27 mouse cellular contexts compared by ENCODE assay signal in the genomic region with DNA sequence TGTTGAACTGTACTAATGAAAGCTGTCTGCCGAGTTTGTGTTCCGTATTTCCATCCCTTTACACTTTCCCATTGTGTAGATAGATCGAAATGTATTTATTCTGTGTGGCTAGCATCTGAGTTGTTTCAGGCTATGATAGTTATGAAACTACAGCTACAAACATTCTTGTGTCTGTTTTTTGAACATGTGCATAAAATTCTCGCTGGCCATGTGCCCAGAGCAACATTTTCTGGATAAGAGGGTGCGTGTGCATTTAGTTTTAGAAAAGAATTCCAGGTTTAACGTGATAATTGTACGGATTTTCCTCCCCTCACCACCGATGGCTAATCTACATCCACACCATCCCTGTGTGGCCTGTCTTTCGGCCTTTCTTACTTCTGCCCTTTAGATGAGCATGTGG. TPM values are rescaled to one million over a fixed set of nuclear protein-coding genes. Genes with fewer than 3 reads are reported as not detected.
DNase-seq lines count a peak whose midpoint lies in the region; ATAC-seq and TF ChIP-seq lines count a peak whose summit lies in the region.
"Had no signal": no experiment of that assay in that cellular context is flagged by ENCODE, and none has a peak within 500 bp of the region (broad histone marks: within the 10 kb centered on the region; RNA-seq: fewer than 3 reads in every experiment).

No protein-coding gene starts in this region.

- H3K27ac ChIP-seq in intestine, embryonic 14.5 days (ENCODE audit: low read depth): peak overlapping the region; percentile 14; the same call in 1 of the 2 replicates
- no peak overlapping the region for H3K27ac ChIP-seq in intestine, postnatal 0 days (ENCODE audit: low read depth, low read length)
- H3K27ac ChIP-seq: heart, embryonic 13.5 days; hindbrain, postnatal 0 days; limb, embryonic 13.5 days; liver, embryonic 12.5 days had no signal

- H3K9ac ChIP-seq in intestine, embryonic 14.5 days (ENCODE audit: low read length): no peak overlapping the region
- no peak overlapping the region for H3K9ac ChIP-seq in intestine, postnatal 0 days (ENCODE audit: low read depth, low read length)
- H3K9ac ChIP-seq: heart, embryonic 13.5 days; limb, embryonic 13.5 days; liver, embryonic 12.5 days had no signal

- intact Hi-C loops in left cerebral cortex, postnatal 4 days (cut with DNase I): no loop called here

- no peaks in the 10 kb centered on the region for H3K4me1 ChIP-seq in intestine, embryonic 14.5 days (replicated peaks; ENCODE audit: control insufficient read depth, insufficient read depth, low read length)
- H3K4me1 ChIP-seq in intestine, postnatal 0 days (replicated peaks; ENCODE audit: control insufficient read depth, insufficient read depth, low read length): no peaks in the 10 kb centered on the region
- H3K4me1 ChIP-seq: heart, embryonic 13.5 days; limb, embryonic 13.5 days; liver, embryonic 12.5 days had no signal

- no peaks in the 10 kb centered on the region for H3K36me3 ChIP-seq in intestine, embryonic 14.5 days (ENCODE audit: control insufficient read depth, insufficient read depth, low read length)
- H3K36me3 ChIP-seq in intestine, postnatal 0 days (ENCODE audit: control insufficient read depth, insufficient read depth): no peaks in the 10 kb centered on the region
- H3K36me3 ChIP-seq: heart, embryonic 13.5 days; limb, embryonic 13.5 days; liver, embryonic 12.5 days had no signal

- no peak for DNase-seq in intestine, embryonic 14.5 days (ENCODE audit: low spot score)
- peak; percentile 8 to 19 for DNase-seq in left cerebral cortex, adult 18-20 months (ENCODE audit: low spot score in 2 of 2)
- no peak for DNase-seq in left cerebral cortex, postnatal 4 days
- DNase-seq in right cerebral cortex, postnatal 14 days: peak; percentile 28
- DNase-seq in right cerebral cortex, postnatal 25 days: no peak
- DNase-seq in right cerebral cortex, postnatal 4 days: peak; percentile 24
- no peak for DNase-seq in adrenal gland, postnatal 10 days
- DNase-seq: cerebellum, adult 11-12 months; cerebellum, postnatal 25 days; gastrocnemius, postnatal 14 days; heart, adult 18-20 months; heart, postnatal 14 days; kidney, adult 2 months; lung, adult 18-20 months; lung, postnatal 4 days; midbrain, embryonic 14.5 days; spleen, adult 18-20 months; thymus, adult 2 months; thymus, postnatal 4 days had no signal

- 68% methylated on average over 9 of the region's 9 CpGs for WGBS in intestine, embryonic 14.5 days
- WGBS in intestine, postnatal 0 days: 66% methylated on average over 9 of the region's 9 CpGs

- H3K4me2 ChIP-seq in intestine, embryonic 14.5 days (ENCODE audit: low read length): no peak overlapping the region
- no peak overlapping the region for H3K4me2 ChIP-seq in intestine, postnatal 0 days (replicated peaks; ENCODE audit: low read depth)
- H3K4me2 ChIP-seq: heart, embryonic 13.5 days; limb, embryonic 13.5 days; liver, embryonic 12.5 days had no signal

- no peaks in the 10 kb centered on the region for H3K9me3 ChIP-seq in intestine, embryonic 14.5 days (ENCODE audit: control insufficient read depth, low read length)
- no peaks in the 10 kb centered on the region for H3K9me3 ChIP-seq in intestine, postnatal 0 days (ENCODE audit: control insufficient read depth)
- H3K9me3 ChIP-seq: limb, embryonic 13.5 days had no signal

- no peak for ATAC-seq in intestine, embryonic 14.5 days (replicated peaks; ENCODE audit: low FRiP score, low TSS enrichment, low read depth)
- ATAC-seq in intestine, postnatal 0 days: no peak
- ATAC-seq: forebrain, embryonic 16.5 days; hindbrain, postnatal 0 days; liver, embryonic 12.5 days; Patski had no signal

- TF ChIP-seq CTCF in intestine, postnatal 0 days (IDR thresholded peaks at IDR 0.05; ENCODE audit: low read depth): no peak

- no peak overlapping the region for H3K4me3 ChIP-seq in intestine, embryonic 14.5 days (ENCODE audit: low read depth, low read length)
- no peak overlapping the region for H3K4me3 ChIP-seq in intestine, postnatal 0 days (ENCODE audit: low read depth, low read length)
- H3K4me3 ChIP-seq: heart, embryonic 13.5 days; limb, embryonic 13.5 days; liver, embryonic 12.5 days had no signal

- H3K27me3 ChIP-seq in intestine, embryonic 14.5 days (replicated peaks; ENCODE audit: control insufficient read depth, insufficient read depth, low read length): no peaks in the 10 kb centered on the region
- no peaks in the 10 kb centered on the region for H3K27me3 ChIP-seq in intestine, postnatal 0 days (replicated peaks; ENCODE audit: control insufficient read depth, insufficient read depth, low read length)
- H3K27me3 ChIP-seq: heart, embryonic 13.5 days; limb, embryonic 13.5 days; liver, embryonic 12.5 days had no signal

RNA-seq across cellular contexts. Expression of a gene that starts 18.0 kb away (rescaled TPM):
- polyA plus RNA-seq in intestine, embryonic 14.5 days (2014; fragmentation: Nextera tagmentation; extraction: Ambion mirVana): 274 and 292 TPM in 2 replicates
- polyA plus RNA-seq in intestine, postnatal 0 days (2015; fragmentation: Nextera tagmentation; extraction: Ambion mirVana): 145 TPM in 2 replicates
- 10 to 100 TPM; 89.3 to 91.6 TPM for total RNA-seq in left cerebral cortex, adult 18-20 months (2021)
- total RNA-seq in left cerebral cortex, postnatal 4 days (2021): 100 to 1,000 TPM; 121 to 129 TPM
- total RNA-seq in adrenal gland, postnatal 10 days (2021): 10 to 100 TPM; 80.7 to 88.4 TPM

RNA-seq across cellular contexts. Expression of a gene that starts 21.6 kb away (rescaled TPM):
- 0.67 and 1.1 TPM in 2 replicates for polyA plus RNA-seq in intestine, embryonic 14.5 days (2014; fragmentation: Nextera tagmentation; extraction: Ambion mirVana)
- 0.30 and 0.34 TPM in 2 replicates for polyA plus RNA-seq in intestine, postnatal 0 days (2015; fragmentation: Nextera tagmentation; extraction: Ambion mirVana)
- under 1 TPM; 0.21 to 0.66 TPM for total RNA-seq in left cerebral cortex, adult 18-20 months (2021)
- total RNA-seq in left cerebral cortex, postnatal 4 days (2021): under 1 TPM; 0.18 to 0.48 TPM
- under 1 TPM; 0.27 to 0.33 TPM for total RNA-seq in adrenal gland, postnatal 10 days (2021)
- total RNA-seq: adrenal gland, adult 18-20 months had no signal

Comparison
In these comparisons a context has a peak if more than half of its experiments do, and no peak if none do; other contexts are left out.
1. DNase-seq: peak in left cerebral cortex, adult 18-20 months (2 of 2), right cerebral cortex, postnatal 14 days (single experiment) and right cerebral cortex, postnatal 4 days (single experiment); none in intestine, embryonic 14.5 days (single experiment), left cerebral cortex, postnatal 4 days (single experiment), right cerebral cortex, postnatal 25 days (single experiment) and adrenal gland, postnatal 10 days (single experiment).